Mouse (Mus musculus): ENCODE results near the gene Keap1.
"Not testable (repeated sequence)": the region's sequence is repeated elsewhere in the genome, so short reads cannot be mapped to it uniquely, and the experiment has no call there.

Keap1 gene

DNA sequence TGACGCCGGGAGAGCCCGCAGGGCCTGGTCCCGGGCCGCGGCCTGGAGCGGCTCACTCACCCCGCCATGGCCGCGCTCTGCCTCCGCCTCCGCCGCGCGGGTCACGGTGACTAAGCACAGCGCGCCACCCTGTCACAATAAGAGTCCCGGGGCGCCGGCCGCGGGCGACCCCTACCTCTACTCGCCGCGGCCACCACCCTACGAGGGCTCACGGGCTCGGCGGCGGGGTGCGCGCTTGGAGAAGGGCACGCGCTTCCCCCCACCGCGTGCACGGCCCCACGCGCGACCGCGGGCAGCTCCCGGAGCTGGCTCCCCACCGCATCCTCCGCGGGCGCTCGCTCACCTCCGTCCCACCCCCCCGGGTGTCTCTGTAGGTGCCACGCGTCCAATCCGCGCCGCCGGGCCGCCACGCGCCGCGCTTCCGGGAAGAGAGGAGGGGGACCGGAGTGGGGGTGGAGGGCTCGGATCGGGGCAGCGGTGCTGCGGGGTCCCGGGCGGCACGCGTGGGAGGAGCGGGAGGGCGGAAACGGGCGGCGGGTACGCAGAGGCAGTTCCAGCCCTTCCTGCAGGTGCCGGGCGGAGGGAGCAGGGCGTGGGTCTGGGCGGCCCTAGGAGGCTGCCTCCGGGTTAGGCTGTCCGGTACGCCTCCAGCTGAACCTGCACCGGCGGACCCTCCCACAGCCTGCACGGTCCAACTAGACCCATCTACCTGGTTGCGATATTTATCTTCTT is at the start of gene Keap1:
Gene Keap1 (minus strand): TSS at position 629 of the 732 bp plus-strand sequence.
- DNase-seq (ENCODE audit: low spot score), result no peak

DNA sequence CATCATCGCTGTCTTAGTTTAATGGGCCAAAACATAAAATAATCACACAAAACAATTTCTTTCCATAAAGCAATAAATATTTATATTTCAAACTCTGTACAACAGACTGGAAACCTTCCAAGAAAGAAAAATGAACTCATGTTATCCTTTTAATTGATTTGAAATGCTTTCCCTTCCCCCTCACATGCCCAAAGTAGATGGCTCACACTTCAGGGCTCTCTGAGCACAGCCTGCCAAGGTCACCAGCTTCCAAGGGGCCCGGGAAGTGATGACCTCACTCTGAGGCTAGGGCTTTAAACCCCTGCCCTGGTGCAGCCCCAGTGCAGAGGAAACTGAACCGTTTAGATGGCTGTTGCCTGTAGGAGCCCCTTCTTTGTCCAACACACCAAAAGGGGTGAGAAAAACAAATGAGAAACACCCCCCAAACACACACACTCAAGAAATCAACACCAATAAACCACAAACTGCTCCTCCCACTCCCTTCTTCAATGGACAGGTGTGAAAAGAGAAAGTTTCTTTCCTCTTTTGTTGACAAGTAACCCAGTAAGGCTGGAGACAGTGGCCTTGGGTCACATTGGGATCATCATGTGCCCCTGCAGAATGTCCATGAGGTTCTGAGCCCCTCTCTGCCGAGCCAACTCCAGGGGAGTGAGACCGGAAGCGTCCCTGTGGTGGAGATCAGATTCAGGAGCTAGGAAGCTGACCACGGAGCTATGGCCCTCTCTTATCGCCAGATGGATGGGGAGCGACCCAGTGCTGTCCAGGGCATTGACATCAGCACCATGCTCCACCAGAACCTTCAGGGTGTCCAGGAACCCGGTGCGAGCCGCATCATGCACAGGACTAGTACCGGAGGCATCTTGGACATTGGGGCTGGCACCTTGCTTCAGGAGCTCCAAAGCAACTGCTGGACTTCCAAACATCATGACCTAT is 49.5 kb upstream of the Keap1 start:
- no peak for DNase-seq (ENCODE audit: low spot score)

DNA sequence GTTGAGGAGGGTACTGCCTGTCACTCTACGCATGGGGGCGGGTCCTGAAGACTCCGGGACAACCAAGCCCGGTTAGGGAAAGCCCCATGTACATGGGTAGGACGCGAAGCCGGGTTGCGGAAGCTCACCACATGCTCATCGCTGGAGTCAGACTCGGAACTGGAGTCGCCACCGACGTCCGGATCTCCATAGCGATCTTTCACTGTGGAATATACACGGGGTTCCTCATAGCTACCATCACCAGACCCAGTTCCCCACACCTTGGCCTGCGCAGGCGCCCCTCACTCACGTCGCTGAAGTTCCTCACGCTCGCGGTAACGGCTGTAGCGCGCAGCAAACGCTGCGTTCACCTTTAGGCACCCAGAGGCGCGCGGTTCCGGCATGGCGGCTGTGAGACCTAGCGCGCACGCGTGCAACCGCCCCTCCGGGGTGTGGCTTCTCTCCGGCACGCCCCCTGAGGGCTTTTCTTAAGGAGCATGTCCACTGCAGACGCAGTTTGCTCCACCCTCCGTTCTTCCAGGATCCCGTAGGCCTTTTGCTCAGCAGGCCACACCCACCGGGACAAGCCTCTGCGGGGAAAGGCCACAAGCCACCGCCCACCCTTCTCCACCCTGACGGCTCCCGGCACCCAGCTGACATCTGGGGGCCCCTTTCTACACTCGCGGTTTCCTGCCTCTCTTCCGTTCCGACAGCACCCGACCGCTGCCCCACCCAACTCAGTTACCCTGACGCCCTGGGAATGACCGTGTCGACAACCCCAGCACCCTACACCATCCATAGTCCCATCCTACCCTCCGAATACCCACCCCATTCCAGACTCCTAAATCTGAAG is 48.6 kb upstream of the Keap1 start, which contains the start of gene Kri1:
Gene Kri1 (minus strand): TSS at position 399 of the 832 bp plus-strand sequence.
- DNase-seq (ENCODE audit: low spot score), result peak; percentile 96

GRCm38 (mm10) chr9:21286753-21287152 is 47.6 kb upstream of the Keap1 start:
- DNase-seq (ENCODE audit: low spot score), result no peak

DNA sequence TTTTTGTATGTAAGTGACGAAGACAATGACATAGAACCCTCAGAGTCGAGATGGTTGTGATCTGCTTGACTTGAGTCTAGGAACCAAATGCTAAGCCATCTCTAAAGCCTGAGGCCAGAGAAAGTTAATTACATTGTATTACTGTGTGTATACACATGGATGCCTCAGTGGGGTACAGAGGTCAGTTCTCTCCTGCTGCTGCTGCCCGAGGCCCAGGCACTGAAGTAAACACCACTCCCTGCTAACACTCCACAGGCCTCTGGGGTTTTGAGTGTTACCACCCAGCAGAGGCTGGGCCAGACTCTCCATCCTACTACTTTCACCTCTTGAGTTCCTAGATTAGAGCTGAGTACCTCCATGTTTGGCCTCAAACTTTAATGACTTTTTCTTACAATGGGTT is 44.8 kb upstream of the Keap1 start:
- DNase-seq (ENCODE audit: low spot score), result no peak

- DNase-seq (ENCODE audit: low spot score), result no peak
These were observed 44.4 kb upstream of the Keap1 start for GRCm38 (mm10) chr9:21283591-21283990.

GRCm38 (mm10) chr9:21277776-21278175 is 38.6 kb upstream of the Keap1 start:
- DNase-seq (ENCODE audit: low spot score), result no peak

DNA sequence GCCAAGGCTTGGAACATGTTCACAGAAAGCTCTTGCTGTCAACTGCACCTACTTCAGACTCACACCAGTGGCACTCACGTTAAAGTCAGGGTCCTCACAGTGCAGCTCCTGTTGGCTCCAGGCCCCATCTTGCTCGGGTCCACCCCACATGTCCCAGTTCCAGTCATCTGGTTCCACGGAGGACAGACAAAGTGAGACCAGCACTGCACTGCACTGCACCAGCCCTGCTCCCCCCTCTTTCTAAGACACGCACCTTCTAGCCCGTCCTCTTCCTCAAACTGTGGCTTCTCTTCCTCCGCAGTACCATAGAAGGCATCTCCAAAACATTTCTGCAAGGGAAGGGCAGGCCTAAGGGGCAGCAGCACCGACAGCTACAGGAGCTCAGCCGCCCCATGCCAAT is 37.1 kb upstream of the Keap1 start:
- DNase-seq (ENCODE audit: low spot score), result no peak

DNA sequence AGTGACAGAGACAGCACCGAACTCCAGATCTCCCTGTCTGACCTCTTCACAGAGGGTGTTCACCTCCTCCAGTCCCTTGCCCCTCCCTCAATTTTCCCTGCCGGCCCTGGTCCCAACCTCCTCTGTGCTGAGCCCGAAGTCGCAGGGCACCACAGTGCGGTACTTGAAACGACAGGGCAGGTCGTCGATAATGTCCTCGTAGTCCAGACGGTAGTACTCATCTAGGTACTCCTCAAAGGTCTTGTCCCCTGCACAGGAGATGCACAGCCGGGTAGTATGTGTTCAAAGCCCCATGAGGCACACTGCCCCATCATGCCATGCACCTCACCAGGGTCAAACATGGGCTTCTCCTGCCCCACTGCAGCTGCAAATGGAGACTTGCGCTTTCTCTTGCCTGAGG is 36.6 kb upstream of the Keap1 start:
- DNase-seq (ENCODE audit: low spot score), result no peak

DNA sequence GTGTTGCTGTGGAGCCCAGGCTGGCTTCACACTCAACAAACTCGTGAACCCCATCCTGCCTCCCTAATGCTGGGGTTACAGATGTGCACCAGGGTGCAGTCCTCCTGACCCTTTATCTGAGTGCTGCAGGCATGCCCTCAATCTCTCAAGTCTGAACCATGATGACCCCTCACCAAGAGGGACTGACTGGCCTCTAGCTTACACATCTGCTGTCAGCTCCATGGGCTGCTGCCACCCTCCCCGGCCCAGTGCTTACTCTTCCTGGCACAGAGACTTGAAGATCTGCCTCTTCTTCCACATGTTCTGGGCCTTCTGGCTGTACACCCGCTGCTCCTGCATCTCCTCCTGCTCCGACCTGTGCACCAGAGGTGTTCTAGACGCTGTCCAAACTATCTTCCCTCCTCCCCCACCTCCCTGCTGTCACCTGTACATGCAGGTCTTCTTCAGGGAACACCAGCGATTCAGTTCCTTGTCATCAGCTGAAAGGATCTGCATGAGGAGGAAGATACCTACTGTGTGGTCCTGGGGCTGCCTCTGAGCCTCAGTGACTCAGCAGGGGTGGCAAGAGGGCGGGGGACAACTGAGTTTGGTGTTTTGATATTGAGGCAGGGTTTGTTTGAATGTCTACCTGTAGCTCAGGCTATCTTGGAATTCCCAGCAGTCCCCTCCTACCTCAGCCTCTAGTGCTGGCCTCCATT is 36.0 kb upstream of the Keap1 start:
- DNase-seq (ENCODE audit: low spot score), result no peak

- no peak for DNase-seq (ENCODE audit: low spot score)
These were observed 35.2 kb upstream of the Keap1 start for GRCm38 (mm10) chr9:21274336-21274735.

- DNase-seq (ENCODE audit: low spot score), result no peak
These were observed 34.5 kb upstream of the Keap1 start for GRCm38 (mm10) chr9:21273520-21274228.

DNA sequence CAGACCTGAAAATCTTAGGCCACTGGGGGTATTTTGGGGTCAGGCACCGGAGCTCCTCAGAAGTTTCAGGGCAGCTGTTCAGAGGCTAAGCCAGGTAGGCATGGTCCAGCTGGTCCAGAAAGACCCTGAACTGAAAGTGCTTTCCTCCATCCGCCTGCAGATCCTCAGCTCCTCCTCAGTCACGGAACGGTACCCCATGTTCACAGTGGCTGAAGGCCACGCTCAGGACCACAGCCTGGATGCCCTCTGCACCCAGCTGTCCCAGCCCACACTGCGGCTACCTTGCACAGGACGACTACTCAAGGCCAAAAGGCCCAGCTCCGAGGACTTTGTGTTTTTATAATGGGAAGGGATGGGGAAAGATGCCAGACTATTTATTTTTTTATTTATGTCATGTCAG is 33.9 kb upstream of the Keap1 start:
- DNase-seq (ENCODE audit: low spot score), result no peak

- no peak for DNase-seq (ENCODE audit: low spot score)
These were observed 33.2 kb upstream of the Keap1 start for GRCm38 (mm10) chr9:21272391-21272790.

DNA sequence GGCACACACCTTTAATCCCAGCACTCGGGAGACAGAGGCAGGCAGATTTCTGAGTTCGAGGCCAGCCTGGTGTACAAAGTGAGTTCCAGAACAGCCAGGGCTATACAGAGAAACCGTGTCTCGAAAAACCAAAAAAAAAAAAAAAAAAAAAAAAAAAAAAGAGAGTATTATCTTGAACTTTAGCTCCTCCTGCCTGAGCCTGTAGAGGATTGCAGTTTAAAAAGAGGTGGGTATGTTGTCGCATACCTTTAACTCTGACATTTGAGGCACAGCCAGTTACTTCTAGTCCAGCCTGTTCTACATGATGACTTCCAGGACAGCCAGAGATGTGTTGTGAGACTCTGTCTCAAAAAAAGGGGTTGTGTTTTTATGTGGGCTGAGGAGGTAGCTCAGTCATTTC is 30.4 kb upstream of the Keap1 start:
- DNase-seq (ENCODE audit: low spot score), result not testable (repeated sequence)

DNA sequence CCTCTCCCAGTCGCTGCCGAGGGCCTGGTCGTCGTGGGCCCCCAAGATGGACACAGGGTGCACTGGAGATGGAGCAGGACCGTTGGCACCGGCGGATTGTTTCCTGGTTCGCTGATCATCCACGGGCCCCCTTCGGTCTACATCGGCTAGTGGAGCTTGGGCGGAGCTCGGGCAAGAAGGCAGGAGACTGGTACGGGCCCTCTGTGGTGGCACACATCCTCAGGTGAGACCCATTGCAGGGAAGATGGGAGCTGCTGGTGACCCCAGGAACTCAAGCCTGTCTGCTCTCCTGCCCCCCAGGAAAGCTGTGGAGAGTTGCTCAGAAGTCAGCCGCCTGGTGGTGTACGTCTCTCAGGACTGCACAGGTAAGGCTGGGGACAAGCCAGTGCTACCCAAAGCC is 29.1 kb upstream of the Keap1 start:
- no peak for DNase-seq (ENCODE audit: low spot score)

DNA sequence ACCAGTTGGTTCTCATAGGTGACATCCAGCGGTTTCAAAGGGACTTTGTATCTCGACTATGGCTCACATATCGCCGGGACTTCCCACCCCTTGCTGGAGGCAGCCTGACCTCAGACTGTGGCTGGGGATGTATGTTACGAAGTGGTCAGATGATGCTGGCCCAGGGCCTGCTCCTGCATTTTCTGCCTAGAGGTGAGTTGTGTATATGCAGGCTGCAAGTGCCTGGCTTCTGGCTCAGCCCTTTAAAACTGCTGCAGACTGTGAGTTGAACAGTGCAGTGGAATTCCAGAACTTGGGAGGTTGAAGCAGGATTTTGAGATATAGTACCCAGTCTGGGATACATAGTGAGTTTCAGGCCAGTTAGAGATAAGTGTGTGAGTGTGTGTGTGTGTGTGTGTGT is 27.7 kb upstream of the Keap1 start:
- DNase-seq (ENCODE audit: low spot score), result no peak

DNA sequence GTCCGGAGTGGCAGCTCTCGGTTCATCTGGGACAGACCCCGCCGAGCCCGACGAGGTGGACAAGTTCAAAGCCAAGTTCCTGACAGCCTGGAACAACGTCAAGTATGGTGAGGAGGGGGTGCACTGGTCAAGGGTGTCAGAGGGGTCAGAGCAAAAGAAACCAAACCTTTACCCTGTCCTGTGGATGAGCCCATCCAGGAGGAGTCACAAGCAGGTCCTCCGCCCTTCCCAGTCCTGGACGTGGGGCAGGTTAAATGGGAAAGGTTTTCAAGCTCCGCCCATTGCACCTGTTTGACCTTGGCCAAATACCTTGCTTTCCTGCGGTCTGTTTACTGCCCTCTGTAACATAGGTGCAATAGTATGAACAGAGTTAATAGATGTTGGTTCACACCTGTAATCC is 26.4 kb upstream of the Keap1 start:
- no peak for DNase-seq (ENCODE audit: low spot score)

- peak; percentile 96 for DNase-seq (ENCODE audit: low spot score)
These were observed 25.9 kb upstream of the Keap1 start, which contains the start of gene Atg4d for GRCm38 (mm10) chr9:21265000-21265561. TSS of gene Atg4d (plus strand) at chr9:21265293.

DNA sequence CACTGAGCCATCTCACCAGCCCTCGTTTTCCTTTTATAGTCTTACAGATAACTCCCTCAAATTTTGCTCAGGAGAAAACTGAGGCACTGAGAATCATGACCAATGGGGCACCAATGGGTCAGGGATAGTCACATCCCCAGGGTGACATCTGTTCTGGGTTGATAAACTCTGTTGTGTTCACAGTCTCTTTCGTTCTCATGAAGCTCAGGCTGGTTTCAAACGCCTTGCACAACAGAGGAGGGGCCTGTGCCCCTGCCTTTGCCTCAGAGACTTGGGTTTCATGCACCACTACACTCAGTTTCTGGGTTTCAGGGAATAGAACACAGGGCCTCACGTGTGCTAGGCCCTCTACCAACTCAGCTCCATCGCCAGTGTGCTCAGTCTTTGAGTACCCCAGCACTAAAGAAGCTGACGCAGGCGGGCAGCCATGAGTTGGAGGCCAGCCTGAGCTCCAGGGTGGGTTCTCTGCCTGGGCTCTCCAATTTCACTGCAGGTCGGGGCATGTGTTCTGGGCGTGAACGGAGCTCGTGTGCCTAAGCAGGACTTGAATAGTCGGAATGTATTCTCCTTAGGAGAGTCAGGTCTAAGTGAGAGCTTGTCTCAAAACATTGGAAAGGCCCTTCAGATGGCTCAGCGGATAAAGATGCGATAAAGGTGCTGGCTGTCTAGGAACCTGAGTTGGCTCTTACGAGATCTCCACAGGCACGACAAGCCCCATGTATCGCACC is 25.3 kb upstream of the Keap1 start:
- no peak for DNase-seq (ENCODE audit: low spot score)
